Mouse (Mus musculus): ENCODE measurements at regions not wholly inside any gene's neighbourhood (a gene's known extent, or its start where the extent isn't known, plus 50 kb on each side); places are given as distances from the start of the nearest gene placed in this dataset.

DNA sequence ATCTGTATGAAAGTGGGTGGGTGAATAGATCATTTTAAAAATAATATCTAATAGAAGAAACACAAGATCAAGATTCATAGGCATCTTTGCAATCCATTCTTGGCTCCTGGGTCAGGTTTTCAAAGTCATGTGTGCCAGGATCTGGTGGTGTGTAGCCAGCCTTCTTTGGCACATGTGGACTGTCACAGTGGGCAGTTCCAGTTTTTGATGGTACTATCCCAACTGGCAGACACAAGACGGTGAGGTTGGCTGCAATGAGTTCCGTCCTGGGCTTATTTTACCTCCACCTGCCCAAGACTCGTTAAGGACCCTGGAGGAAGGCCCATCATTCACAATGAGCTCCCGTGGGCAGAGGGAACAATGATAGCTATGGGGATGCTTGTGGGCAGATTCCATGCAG lies 435.1 kb upstream of the Nrp1 start:
- H3K36me3 ChIP-seq (ENCODE audit: control insufficient read depth, insufficient read depth): no peaks in the 10 kb centered on the region
- H3K4me2 ChIP-seq (ENCODE audit: low read depth, low read length): no peak overlapping the region
- no peak for ATAC-seq (replicated peaks; ENCODE audit: extremely low read depth, insufficient read depth, low FRiP score)
- no peak overlapping the region for H3K9ac ChIP-seq (ENCODE audit: low read length)
- no peak overlapping the region for H3K27ac ChIP-seq (ENCODE audit: low read length)
- H3K4me3 ChIP-seq (ENCODE audit: low read length): no peak overlapping the region
- no peaks in the 10 kb centered on the region for H3K9me3 ChIP-seq (replicated peaks; ENCODE audit: control insufficient read depth, low read length)
- WGBS: 88% methylated on average over 4 of the region's 4 CpGs
- no peaks in the 10 kb centered on the region for H3K4me1 ChIP-seq (ENCODE audit: control insufficient read depth, insufficient read depth, low read length)
- no peaks in the 10 kb centered on the region for H3K27me3 ChIP-seq (ENCODE audit: control insufficient read depth, insufficient read depth, low read length)

DNA sequence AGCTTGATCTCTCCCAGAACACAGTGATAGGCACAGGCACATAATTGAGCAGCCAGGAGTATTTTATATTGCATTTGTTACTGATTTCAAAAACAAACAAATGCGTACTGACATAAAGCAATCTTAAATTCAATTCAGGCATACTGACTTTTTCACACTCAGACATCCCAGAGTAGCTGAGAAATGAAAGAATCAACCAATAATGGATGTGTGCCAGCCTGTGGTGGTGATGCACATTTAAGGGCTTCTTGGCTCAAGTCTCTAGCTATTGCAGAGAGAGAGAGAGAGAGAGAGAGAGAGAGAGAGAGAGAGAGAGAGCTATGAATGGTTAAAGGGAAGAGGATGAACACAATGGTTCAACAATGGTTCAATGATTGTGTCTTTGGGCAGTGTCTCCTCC lies 426.1 kb upstream of the Nrp1 start:
- Histone ChIP-seq H3K27ac (ENCODE audit: low read length) (no peak overlapping the region), H3K9ac (ENCODE audit: low read length) (no peak overlapping the region), H3K4me3 (ENCODE audit: low read length) (no peak overlapping the region), H3K36me3 (ENCODE audit: control insufficient read depth, insufficient read depth) (no peaks in the 10 kb centered on the region), H3K4me2 (ENCODE audit: low read depth, low read length) (no peak overlapping the region), H3K27me3 (ENCODE audit: control insufficient read depth, insufficient read depth, low read length) (no peaks in the 10 kb centered on the region), H3K4me1 (ENCODE audit: control insufficient read depth, insufficient read depth, low read length) (no peaks in the 10 kb centered on the region), H3K9me3 (replicated peaks; ENCODE audit: control insufficient read depth, low read length) (no peaks in the 10 kb centered on the region)
- WGBS: 93% methylated on average over 1 of the region's 1 CpGs
- ATAC-seq (replicated peaks; ENCODE audit: extremely low read depth, insufficient read depth, low FRiP score): no peak

DNA sequence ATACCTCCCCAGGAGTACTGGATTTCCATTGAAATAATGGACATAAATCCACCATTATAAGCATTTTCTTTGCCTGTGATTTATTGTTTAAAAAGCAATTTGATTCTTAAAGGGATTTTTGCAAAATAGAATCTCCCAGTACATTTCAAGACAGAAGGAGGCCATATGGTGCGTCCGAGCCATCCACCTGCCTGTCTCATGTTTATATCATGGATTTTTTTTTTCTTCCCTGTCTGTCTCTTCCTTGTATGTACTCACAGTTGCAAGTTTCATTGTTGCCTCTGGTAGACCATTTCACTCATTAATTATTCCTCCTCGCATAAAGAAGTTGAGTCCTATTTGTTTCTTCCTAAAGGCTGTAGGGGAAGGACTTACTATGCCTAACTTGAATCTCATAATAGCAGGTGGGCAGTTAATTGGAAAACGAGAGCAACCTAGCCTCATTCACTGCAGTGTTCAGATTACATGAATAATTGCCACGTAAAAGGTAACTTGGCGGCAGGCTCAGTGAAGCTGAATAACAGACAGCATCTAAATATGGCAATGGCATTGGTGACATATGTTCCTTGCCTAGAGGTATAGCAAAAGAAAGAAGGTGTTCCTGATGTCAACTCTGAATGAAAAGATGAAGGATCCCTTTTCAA lies 421.5 kb upstream of the Nrp1 start:
- Histone ChIP-seq H3K9me3 (replicated peaks; ENCODE audit: control insufficient read depth, low read length) (no peaks in the 10 kb centered on the region), H3K9ac (ENCODE audit: low read length) (no peak overlapping the region), H3K4me3 (ENCODE audit: low read length) (no peak overlapping the region), H3K27ac (ENCODE audit: low read length) (no peak overlapping the region), H3K36me3 (ENCODE audit: control insufficient read depth, insufficient read depth) (no peaks in the 10 kb centered on the region), H3K4me2 (ENCODE audit: low read depth, low read length) (no peak overlapping the region), H3K4me1 (ENCODE audit: control insufficient read depth, insufficient read depth, low read length) (no peaks in the 10 kb centered on the region), H3K27me3 (ENCODE audit: control insufficient read depth, insufficient read depth, low read length) (no peaks in the 10 kb centered on the region)
- ATAC-seq (replicated peaks; ENCODE audit: extremely low read depth, insufficient read depth, low FRiP score): no peak
- WGBS: 88% methylated on average over 6 of the region's 6 CpGs

DNA sequence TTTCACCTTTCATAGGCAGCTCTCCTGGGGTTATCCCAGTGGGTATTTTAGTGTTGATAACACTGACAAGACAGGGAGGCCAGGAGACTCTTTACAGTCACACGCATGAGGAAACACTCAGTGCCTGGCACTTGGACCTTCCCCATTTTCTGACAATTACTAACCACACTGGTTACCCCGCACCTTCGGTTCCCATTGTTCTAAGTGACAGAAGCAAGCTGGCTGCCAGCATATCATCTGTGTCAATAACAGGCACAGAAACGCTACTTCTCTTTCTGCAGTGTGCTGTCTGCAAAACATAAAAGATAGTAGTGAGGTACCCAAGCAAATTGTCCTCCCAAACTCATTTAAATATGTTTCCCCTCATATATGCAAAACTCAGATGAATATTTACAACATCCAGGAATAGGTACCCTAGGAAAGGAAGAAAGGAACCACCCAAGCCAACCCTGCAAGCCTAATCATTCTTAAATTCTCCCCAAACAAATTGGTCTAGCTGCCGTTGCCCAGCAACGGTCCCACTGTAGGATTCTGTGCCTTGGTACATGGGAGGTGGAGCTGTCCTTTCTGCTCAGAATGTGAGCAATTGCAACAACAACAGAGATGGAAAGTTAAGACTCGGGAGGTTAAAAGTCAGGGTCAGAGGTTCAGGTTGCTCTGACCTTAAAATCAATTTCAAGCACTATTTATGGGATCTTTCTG lies 419.0 kb upstream of the Nrp1 start:
- no peak overlapping the region for H3K9ac ChIP-seq (ENCODE audit: low read length)
- no peaks in the 10 kb centered on the region for H3K4me1 ChIP-seq (ENCODE audit: control insufficient read depth, insufficient read depth, low read length)
- no peak overlapping the region for H3K4me2 ChIP-seq (ENCODE audit: low read depth, low read length)
- WGBS: 48% methylated on average over 7 of the region's 7 CpGs
- no peaks in the 10 kb centered on the region for H3K27me3 ChIP-seq (ENCODE audit: control insufficient read depth, insufficient read depth, low read length)
- H3K36me3 ChIP-seq (ENCODE audit: control insufficient read depth, insufficient read depth): no peaks in the 10 kb centered on the region
- no peak overlapping the region for H3K4me3 ChIP-seq (ENCODE audit: low read length)
- no peaks in the 10 kb centered on the region for H3K9me3 ChIP-seq (replicated peaks; ENCODE audit: control insufficient read depth, low read length)
- no peak for ATAC-seq (replicated peaks; ENCODE audit: extremely low read depth, insufficient read depth, low FRiP score)
- no peak overlapping the region for H3K27ac ChIP-seq (ENCODE audit: low read length)

DNA sequence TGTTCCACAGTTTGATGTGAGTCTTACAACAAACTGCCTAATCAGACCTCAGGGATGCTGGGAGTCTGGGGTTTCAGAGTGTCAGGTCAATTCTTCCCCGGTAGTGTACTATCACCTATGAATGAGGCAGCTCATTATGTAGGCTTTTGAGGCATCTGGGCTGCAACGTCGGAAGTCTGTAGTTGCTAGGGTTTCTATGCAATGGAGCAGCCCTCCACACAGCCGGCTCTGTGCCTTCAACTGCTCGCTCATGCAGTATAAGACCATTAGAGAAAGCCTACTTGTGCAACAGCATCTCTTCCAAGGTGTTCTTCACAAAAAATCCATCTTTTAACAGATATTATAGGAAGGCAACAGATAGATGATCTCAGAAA lies 418.4 kb upstream of the Nrp1 start:
- no peak for ATAC-seq (replicated peaks; ENCODE audit: extremely low read depth, insufficient read depth, low FRiP score)
- no peak overlapping the region for H3K9ac ChIP-seq (ENCODE audit: low read length)
- H3K36me3 ChIP-seq (ENCODE audit: control insufficient read depth, insufficient read depth): no peaks in the 10 kb centered on the region
- no peaks in the 10 kb centered on the region for H3K9me3 ChIP-seq (replicated peaks; ENCODE audit: control insufficient read depth, low read length)
- H3K27ac ChIP-seq (ENCODE audit: low read length): no peak overlapping the region
- 62% methylated on average over 5 of the region's 5 CpGs for WGBS
- H3K4me3 ChIP-seq (ENCODE audit: low read length): no peak overlapping the region
- H3K27me3 ChIP-seq (ENCODE audit: control insufficient read depth, insufficient read depth, low read length): no peaks in the 10 kb centered on the region
- H3K4me1 ChIP-seq (ENCODE audit: control insufficient read depth, insufficient read depth, low read length): no peaks in the 10 kb centered on the region
- H3K4me2 ChIP-seq (ENCODE audit: low read depth, low read length): no peak overlapping the region

DNA sequence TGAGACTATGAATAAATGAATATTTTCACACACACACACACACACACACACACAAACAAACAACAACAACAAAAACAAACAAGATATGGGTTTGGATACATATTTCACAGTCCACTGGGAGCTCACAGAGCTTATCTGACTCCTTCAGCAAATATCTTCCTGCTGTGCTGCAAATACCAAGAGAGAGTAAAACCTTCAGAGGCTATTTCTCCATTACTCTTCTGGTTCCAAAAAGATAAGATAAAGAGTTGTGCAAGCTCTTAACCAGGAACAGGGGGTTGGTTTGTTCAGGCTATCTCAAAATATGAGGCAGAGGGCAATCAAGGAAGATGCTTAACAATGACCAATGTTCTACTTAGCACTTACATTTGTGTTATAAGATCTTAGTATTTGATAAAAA lies 416.1 kb upstream of the Nrp1 start:
- Histone ChIP-seq H3K9ac (ENCODE audit: low read length) (no peak overlapping the region), H3K27ac (ENCODE audit: low read length) (no peak overlapping the region), H3K36me3 (ENCODE audit: control insufficient read depth, insufficient read depth) (no peaks in the 10 kb centered on the region), H3K4me2 (ENCODE audit: low read depth, low read length) (no peak overlapping the region), H3K9me3 (replicated peaks; ENCODE audit: control insufficient read depth, low read length) (no peaks in the 10 kb centered on the region), H3K27me3 (ENCODE audit: control insufficient read depth, insufficient read depth, low read length) (no peaks in the 10 kb centered on the region), H3K4me3 (ENCODE audit: low read length) (no peak overlapping the region), H3K4me1 (ENCODE audit: control insufficient read depth, insufficient read depth, low read length) (no peaks in the 10 kb centered on the region)
- ATAC-seq (replicated peaks; ENCODE audit: extremely low read depth, insufficient read depth, low FRiP score): no peak

DNA sequence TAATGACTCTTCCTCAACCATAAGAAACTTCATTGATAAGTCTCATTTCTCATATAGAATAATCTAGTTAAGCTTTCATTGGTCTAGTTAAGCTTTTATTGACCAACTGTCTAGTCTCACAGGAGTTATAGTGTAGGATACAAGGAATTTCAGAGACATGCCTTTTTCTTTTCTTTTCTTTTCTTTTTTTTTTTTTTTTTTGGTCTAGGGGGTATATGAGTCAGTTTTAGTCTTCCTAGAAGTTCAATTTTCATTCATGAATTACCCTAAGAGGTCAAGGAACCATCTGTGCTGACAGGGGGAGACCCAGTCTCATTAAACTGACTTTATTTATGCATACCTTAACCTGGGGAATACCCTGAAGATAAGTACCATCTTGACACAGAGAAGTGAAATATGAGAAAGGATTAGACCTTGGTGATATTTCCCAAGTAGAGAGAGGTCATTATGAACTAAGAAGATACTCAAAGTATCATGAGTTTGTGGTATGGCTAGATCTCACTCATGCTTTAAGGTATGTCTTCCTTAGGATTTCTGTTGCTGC lies 413.4 kb upstream of the Nrp1 start:
- H3K27me3 ChIP-seq (ENCODE audit: control insufficient read depth, insufficient read depth, low read length): no peaks in the 10 kb centered on the region
- H3K27ac ChIP-seq (ENCODE audit: low read length): no peak overlapping the region
- ATAC-seq (replicated peaks; ENCODE audit: extremely low read depth, insufficient read depth, low FRiP score): no peak
- H3K4me1 ChIP-seq (ENCODE audit: control insufficient read depth, insufficient read depth, low read length): no peaks in the 10 kb centered on the region
- H3K4me2 ChIP-seq (ENCODE audit: low read depth, low read length): no peak overlapping the region
- H3K9me3 ChIP-seq (replicated peaks; ENCODE audit: control insufficient read depth, low read length): no peaks in the 10 kb centered on the region
- H3K4me3 ChIP-seq (ENCODE audit: low read length): no peak overlapping the region
- H3K36me3 ChIP-seq (ENCODE audit: control insufficient read depth, insufficient read depth): no peaks in the 10 kb centered on the region
- no peak overlapping the region for H3K9ac ChIP-seq (ENCODE audit: low read length)

DNA sequence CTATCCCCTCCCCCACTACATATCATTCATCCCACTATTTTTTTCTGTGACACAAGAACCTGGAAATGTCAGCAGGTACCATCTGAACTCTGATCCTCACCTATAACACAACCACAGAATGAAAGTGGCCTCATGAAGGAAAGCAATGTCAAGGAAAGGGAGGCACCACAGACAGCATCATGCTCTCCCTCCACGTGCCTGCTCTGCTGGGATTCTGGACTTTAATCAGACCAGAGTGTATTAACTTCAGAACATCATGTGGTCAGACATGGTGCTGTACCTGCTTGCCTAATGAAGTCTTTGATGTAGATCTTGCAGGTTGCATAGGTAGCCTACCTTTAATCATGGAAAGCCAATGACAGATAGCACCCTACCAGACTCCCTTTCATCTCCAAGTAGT lies 400.8 kb upstream of the Nrp1 start:
- Histone ChIP-seq H3K4me2 (ENCODE audit: low read depth, low read length) (no peak overlapping the region), H3K27ac (ENCODE audit: low read length) (no peak overlapping the region), H3K36me3 (ENCODE audit: control insufficient read depth, insufficient read depth) (no peaks in the 10 kb centered on the region), H3K4me3 (ENCODE audit: low read length) (no peak overlapping the region), H3K4me1 (ENCODE audit: control insufficient read depth, insufficient read depth, low read length) (no peaks in the 10 kb centered on the region; the same call in 1 of the 2 replicates), H3K9ac (ENCODE audit: low read length) (no peak overlapping the region), H3K27me3 (ENCODE audit: control insufficient read depth, insufficient read depth, low read length) (no peaks in the 10 kb centered on the region), H3K9me3 (replicated peaks; ENCODE audit: control insufficient read depth, low read length) (no peaks in the 10 kb centered on the region)
- WGBS: 63% methylated on average over 1 of the region's 1 CpGs
- no peak for ATAC-seq (replicated peaks; ENCODE audit: extremely low read depth, insufficient read depth, low FRiP score)

DNA sequence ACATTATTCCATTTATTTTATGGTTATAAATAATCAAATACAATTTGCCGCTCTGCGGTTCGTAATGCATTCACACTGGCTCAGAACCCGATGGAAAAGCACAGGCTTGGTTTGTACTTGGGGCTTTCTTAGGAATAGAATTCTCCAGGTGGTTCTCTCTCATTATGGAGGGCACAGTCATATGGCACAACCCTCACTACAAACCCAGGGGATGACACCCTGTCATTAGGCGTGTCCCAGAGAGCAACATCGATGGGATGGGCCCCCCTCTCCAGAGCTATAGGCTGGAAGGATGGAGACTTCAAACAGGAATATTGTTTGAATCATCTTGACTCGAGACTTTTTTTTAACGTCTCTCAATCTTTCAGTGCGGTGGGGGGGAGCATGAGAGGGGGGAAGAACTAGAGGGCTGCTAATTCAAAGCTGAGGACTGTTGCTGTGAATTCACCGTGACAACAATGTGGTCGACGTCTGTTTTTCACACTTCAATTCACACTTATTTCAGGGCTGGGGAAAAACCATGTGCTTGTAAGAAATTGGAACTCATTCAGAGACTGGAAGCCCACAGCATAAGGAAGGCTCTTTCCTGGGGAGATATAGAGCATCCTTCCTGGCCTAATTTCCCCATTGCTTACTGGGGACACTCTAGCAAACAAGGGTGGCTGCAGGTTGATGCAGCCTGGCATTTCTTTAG lies 399.9 kb upstream of the Nrp1 start:
- Histone ChIP-seq H3K9me3 (replicated peaks; ENCODE audit: control insufficient read depth, low read length) (no peaks in the 10 kb centered on the region), H3K27ac (ENCODE audit: low read length) (no peak overlapping the region), H3K9ac (ENCODE audit: low read length) (no peak overlapping the region), H3K36me3 (ENCODE audit: control insufficient read depth, insufficient read depth) (no peaks in the 10 kb centered on the region), H3K4me2 (ENCODE audit: low read depth, low read length) (no peak overlapping the region), H3K27me3 (ENCODE audit: control insufficient read depth, insufficient read depth, low read length) (no peaks in the 10 kb centered on the region), H3K4me1 (ENCODE audit: control insufficient read depth, insufficient read depth, low read length) (no peaks in the 10 kb centered on the region; the same call in 1 of the 2 replicates), H3K4me3 (ENCODE audit: low read length) (no peak overlapping the region)
- 70% methylated on average over 12 of the region's 12 CpGs for WGBS
- no peak for ATAC-seq (replicated peaks; ENCODE audit: extremely low read depth, insufficient read depth, low FRiP score)

Measured in heart, embryonic 16.5 days (tissue).